Mouse (Mus musculus): ENCODE results near the gene Col4a2. TPM values are rescaled to one million over a fixed set of nuclear protein-coding genes. Genes with fewer than 3 reads are reported as not detected.

The Col4a2 gene
- polyA plus RNA-seq, 1 experiment = 8.4 TPM

DNA sequence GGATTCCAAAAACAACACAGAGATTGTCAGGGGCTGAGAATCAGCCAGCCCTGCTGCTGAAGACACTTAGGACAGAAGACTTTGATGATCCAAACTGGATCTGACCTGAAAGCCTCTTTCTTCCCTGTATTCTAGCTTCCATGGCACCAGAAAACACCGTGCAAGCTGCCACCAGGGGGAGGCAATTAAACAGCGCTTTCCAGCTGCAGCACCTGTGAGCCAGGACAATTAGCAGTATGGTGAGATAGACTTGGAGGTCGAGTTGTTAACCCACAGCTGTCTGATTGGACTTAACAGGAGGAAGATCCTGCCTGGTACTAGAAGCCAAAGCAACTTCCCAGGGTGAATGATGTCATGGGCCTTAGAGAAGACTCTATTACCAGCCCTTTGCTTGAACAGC lies 156.5 kb downstream of the Col4a2 start:
- no peaks in the 10 kb centered on the region for H3K27me3 ChIP-seq (ENCODE audit: control insufficient read depth, insufficient read depth, low read length)
- no peak overlapping the region for H3K27ac ChIP-seq (ENCODE audit: control insufficient read depth, insufficient read depth, low read depth, low read length)
- H3K36me3 ChIP-seq (ENCODE audit: control insufficient read depth, insufficient read depth, low read length) = no peaks in the 10 kb centered on the region
- TF ChIP-seq CTCF (IDR thresholded peaks at IDR 0.05; ENCODE audit: control insufficient read depth, insufficient read depth, insufficient replicate concordance, low read depth, low read length) (peak; percentile 29; the same call in 1 of the 2 replicates), POLR2A (IDR thresholded peaks at IDR 0.05; ENCODE audit: control insufficient read depth, low read depth, low read length) (no peak)
- H3K4me1 ChIP-seq (ENCODE audit: control insufficient read depth, insufficient read depth, low read length) = no peaks in the 10 kb centered on the region; the same call in 1 of the 2 replicates
- no peak overlapping the region for H3K4me3 ChIP-seq (ENCODE audit: control insufficient read depth, low read depth, low read length)

DNA sequence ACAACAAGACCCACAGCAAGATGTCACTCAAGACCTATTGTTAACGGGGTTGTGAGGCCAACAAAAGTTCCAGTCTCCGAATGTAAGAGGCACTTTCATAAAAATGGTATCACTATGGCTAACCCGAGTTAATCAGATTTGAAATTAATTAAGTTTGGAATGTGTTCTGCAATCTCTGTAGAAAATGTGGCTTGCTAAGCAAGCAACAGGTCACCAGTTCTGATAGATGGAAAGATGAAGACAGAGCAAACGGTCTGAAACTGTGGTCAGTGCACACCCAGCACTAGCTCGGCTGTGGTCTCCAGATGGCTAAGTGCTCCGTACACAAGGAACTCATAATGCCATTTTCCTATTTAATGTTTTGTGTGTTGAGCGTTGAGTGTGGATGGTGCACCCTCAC lies 158.1 kb downstream of the Col4a2 start:
- Histone ChIP-seq H3K4me1 (ENCODE audit: control insufficient read depth, insufficient read depth, low read length) (no peaks in the 10 kb centered on the region), H3K4me3 (ENCODE audit: control insufficient read depth, low read depth, low read length) (no peak overlapping the region), H3K27me3 (ENCODE audit: control insufficient read depth, insufficient read depth, low read length) (no peaks in the 10 kb centered on the region), H3K27ac (ENCODE audit: control insufficient read depth, insufficient read depth, low read depth, low read length) (no peak overlapping the region), H3K36me3 (ENCODE audit: control insufficient read depth, insufficient read depth, low read length) (no peaks in the 10 kb centered on the region)
- TF ChIP-seq POLR2A (IDR thresholded peaks at IDR 0.05; ENCODE audit: control insufficient read depth, low read depth, low read length) (no peak), CTCF (IDR thresholded peaks at IDR 0.05; ENCODE audit: control insufficient read depth, insufficient read depth, insufficient replicate concordance, low read depth, low read length) (no peak)

DNA sequence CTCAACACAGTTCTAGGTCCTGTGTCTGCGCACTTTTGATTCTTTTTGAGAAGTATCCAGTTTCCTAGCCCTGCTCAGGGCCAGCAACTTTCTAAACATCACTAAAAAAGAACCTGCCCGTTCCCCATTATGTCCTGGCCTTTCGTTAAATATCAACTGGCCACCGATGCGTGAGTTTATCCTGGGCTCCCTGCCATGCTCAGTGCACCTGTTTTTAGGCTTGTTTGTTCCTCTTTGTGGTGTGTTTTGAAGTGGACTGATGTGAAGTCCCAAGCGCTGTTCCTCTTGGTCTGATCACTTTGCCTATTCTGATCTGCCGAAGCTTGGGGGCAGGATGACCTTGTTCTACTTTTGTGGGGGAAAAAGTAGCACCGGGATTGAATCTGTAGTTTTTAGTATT lies 158.7 kb downstream of the Col4a2 start:
- TF ChIP-seq CTCF (IDR thresholded peaks at IDR 0.05; ENCODE audit: control insufficient read depth, insufficient read depth, insufficient replicate concordance, low read depth, low read length) (no peak), POLR2A (IDR thresholded peaks at IDR 0.05; ENCODE audit: control insufficient read depth, low read depth, low read length) (no peak)
- H3K4me1 ChIP-seq (ENCODE audit: control insufficient read depth, insufficient read depth, low read length) = peaks cover 1% of the 10 kb centered on the region; the same call in 1 of the 2 replicates
- H3K27me3 ChIP-seq (ENCODE audit: control insufficient read depth, insufficient read depth, low read length) = no peaks in the 10 kb centered on the region
- no peak overlapping the region for H3K4me3 ChIP-seq (ENCODE audit: control insufficient read depth, low read depth, low read length)
- H3K27ac ChIP-seq (ENCODE audit: control insufficient read depth, insufficient read depth, low read depth, low read length) = no peak overlapping the region
- no peaks in the 10 kb centered on the region for H3K36me3 ChIP-seq (ENCODE audit: control insufficient read depth, insufficient read depth, low read length)

DNA sequence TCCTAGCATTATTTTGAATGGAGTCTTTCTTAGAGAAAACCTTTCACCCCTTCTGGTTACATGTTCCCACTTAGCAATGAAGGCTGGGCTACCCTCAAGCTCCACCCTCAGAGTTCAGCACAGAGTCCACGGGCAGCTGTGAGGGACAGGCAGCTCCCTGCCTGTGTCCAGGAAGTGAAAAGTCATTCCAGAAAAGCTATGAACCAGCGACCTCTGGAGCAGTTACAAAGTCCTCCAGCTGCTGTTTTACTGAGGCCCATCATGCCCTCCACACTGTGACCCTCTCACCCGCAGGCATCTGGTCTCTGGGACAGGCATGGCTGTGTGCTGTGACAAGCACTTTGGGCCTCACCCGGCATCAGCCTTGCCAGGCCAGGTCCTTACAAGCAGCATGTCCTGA lies 160.5 kb downstream of the Col4a2 start:
- TF ChIP-seq CTCF (IDR thresholded peaks at IDR 0.05; ENCODE audit: control insufficient read depth, insufficient read depth, insufficient replicate concordance, low read depth, low read length) = no peak
- no peak for TF ChIP-seq POLR2A (IDR thresholded peaks at IDR 0.05; ENCODE audit: control insufficient read depth, low read depth, low read length)
- no peaks in the 10 kb centered on the region for H3K27me3 ChIP-seq (ENCODE audit: control insufficient read depth, insufficient read depth, low read length)
- no peaks in the 10 kb centered on the region for H3K36me3 ChIP-seq (ENCODE audit: control insufficient read depth, insufficient read depth, low read length)
- no peak overlapping the region for H3K27ac ChIP-seq (ENCODE audit: control insufficient read depth, insufficient read depth, low read depth, low read length)
- H3K4me1 ChIP-seq (ENCODE audit: control insufficient read depth, insufficient read depth, low read length) = peaks cover 14% of the 10 kb centered on the region
- H3K4me3 ChIP-seq (ENCODE audit: control insufficient read depth, low read depth, low read length) = no peak overlapping the region

DNA sequence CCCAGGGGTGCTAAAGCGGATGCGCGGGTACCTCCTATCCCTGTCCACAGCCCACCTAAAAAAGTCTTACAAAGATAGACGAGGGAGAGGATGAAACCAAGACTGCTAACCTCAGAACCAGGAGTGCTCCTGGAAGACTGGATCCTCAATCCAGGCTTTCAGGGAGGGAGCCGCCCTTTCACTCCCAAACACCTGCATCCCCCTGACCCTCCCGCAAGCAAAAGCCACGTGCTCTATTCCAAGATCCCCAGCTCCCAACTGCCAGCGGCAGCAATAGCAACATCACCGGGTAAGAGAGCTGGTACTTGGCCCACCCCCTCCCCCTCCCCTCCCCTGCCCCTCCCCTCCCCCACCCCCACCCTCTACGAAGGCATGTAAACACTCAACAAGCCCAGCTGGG lies 162.8 kb downstream of the Col4a2 start:
- no peak for TF ChIP-seq CTCF (IDR thresholded peaks at IDR 0.05; ENCODE audit: control insufficient read depth, insufficient read depth, insufficient replicate concordance, low read depth, low read length)
- no peak for TF ChIP-seq POLR2A (IDR thresholded peaks at IDR 0.05; ENCODE audit: control insufficient read depth, low read depth, low read length)
- Histone ChIP-seq H3K36me3 (ENCODE audit: control insufficient read depth, insufficient read depth, low read length) (no peaks in the 10 kb centered on the region), H3K4me3 (ENCODE audit: control insufficient read depth, low read depth, low read length) (no peak overlapping the region), H3K4me1 (ENCODE audit: control insufficient read depth, insufficient read depth, low read length) (peaks cover 29% of the 10 kb centered on the region), H3K27ac (ENCODE audit: control insufficient read depth, insufficient read depth, low read depth, low read length) (no peak overlapping the region), H3K27me3 (ENCODE audit: control insufficient read depth, insufficient read depth, low read length) (no peaks in the 10 kb centered on the region)

DNA sequence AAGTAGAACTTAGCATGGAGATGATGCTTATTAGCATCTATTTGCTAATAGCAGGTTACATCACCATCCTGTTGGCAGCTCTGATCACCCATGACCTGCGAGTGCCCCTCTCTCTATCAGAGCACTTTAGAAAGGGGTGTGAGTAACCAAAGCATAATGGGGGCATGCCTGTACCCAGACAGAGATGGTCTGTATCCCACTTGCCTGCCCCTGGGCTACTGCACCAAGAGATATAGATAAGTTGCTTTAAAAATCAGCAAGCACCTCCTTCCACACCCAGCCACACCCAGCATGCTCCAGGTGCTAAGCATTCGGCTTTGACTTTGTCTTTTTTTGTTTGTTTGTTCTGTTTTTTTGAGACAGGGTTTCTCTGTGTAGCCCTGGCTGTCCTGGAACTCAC lies 163.3 kb downstream of the Col4a2 start:
- Histone ChIP-seq H3K4me3 (ENCODE audit: control insufficient read depth, low read depth, low read length) (no peak overlapping the region), H3K4me1 (ENCODE audit: control insufficient read depth, insufficient read depth, low read length) (peaks cover 32% of the 10 kb centered on the region), H3K27me3 (ENCODE audit: control insufficient read depth, insufficient read depth, low read length) (no peaks in the 10 kb centered on the region), H3K27ac (ENCODE audit: control insufficient read depth, insufficient read depth, low read depth, low read length) (no peak overlapping the region), H3K36me3 (ENCODE audit: control insufficient read depth, insufficient read depth, low read length) (no peaks in the 10 kb centered on the region)
- TF ChIP-seq CTCF (IDR thresholded peaks at IDR 0.05; ENCODE audit: control insufficient read depth, insufficient read depth, insufficient replicate concordance, low read depth, low read length) (no peak), POLR2A (IDR thresholded peaks at IDR 0.05; ENCODE audit: control insufficient read depth, low read depth, low read length) (no peak)

DNA sequence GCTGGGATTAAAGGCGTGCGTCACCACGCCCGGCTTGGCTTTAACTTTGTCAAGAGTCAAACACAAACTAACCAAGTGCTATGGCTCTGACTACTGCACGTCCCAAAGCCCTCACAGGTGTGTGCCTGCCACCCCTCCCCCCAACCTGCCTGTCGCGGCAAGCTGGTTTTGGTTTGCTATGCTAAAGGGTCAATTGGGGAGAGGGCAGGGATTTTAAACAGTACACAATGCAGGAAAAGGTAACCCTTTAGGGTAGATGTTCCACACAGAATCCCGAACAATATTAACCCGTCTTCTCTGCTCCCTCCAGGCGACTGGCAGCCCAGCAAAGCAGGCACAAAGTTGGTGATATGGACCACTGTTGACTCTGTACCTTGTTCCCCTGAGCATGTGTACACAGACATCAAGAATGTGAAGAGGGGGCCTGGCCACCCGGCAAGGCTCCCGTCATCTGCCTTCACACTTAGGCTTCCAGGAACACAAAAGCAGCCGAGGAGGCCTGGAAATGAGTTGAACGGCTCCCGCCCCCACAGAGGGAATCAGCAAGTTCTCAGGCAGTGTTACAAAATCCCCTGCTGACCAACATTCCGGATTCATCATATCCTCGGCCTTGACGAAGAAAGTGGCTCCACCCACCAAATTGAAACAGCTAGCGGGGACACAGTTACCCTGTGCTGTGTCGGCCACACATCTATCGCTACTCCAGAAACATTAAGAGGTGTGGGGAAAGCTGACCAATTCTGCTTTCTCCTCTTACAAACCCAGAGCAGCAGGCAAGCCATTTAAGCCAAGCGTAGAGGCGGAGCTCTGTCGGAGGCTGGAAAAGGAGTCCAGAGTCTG lies 164.0 kb downstream of the Col4a2 start:
- no peaks in the 10 kb centered on the region for H3K36me3 ChIP-seq (ENCODE audit: control insufficient read depth, insufficient read depth, low read length)
- peaks cover 34% of the 10 kb centered on the region for H3K4me1 ChIP-seq (ENCODE audit: control insufficient read depth, insufficient read depth, low read length)
- H3K4me3 ChIP-seq (ENCODE audit: control insufficient read depth, low read depth, low read length) = peak overlapping the region; percentile 71
- H3K27ac ChIP-seq (ENCODE audit: control insufficient read depth, insufficient read depth, low read depth, low read length) = peak overlapping the region; percentile 72
- TF ChIP-seq CTCF (IDR thresholded peaks at IDR 0.05; ENCODE audit: control insufficient read depth, insufficient read depth, insufficient replicate concordance, low read depth, low read length) (no peak), POLR2A (IDR thresholded peaks at IDR 0.05; ENCODE audit: control insufficient read depth, low read depth, low read length) (peak; percentile 22; the same call in 1 of the 2 replicates)
- no peaks in the 10 kb centered on the region for H3K27me3 ChIP-seq (ENCODE audit: control insufficient read depth, insufficient read depth, low read length)
